Mouse (Mus musculus) heart, embryonic 16.5 days (tissue): ENCODE measurements around the gene Gmppb. TPM values are rescaled to one million over a fixed set of nuclear protein-coding genes. Genes with fewer than 3 reads are reported as not detected.

Source experiments
- ATAC-seq: fragments of 200-750 bp; cut with Nextera tagmentation; replicated peaks from 2 replicates; pipeline ENCODE4 v1.8.0; 2017; ENCODE audit warnings: moderate number of reproducible peaks; ENCODE audit not compliant: insufficient read depth, low FRiP score; ENCODE audit errors: extremely low read depth
- H3K27ac ChIP-seq: fragments of 300-500 bp; sonication (generic); 2 replicates; pipeline ENCODE4 v1.5.1; 2014; ENCODE audit warnings: mild to moderate bottlenecking, low read length, control low read depth, moderate library complexity
- H3K27me3 ChIP-seq: fragments of 300-500 bp; sonication (generic); 2 replicates; pipeline ENCODE4 v1.6.1; 2014; ENCODE audit warnings: low read length, mixed read lengths; ENCODE audit not compliant: control insufficient read depth, insufficient read depth
- H3K36me3 ChIP-seq: fragments of 300-500 bp; sonication (generic); 2 replicates; pipeline ENCODE4 v1.6.1; 2014; ENCODE audit not compliant: control insufficient read depth, insufficient read depth
- H3K4me1 ChIP-seq: fragments of 300-500 bp; sonication (generic); 2 replicates; pipeline ENCODE4 v1.6.1; 2014; ENCODE audit warnings: low read length, mixed read lengths; ENCODE audit not compliant: control insufficient read depth, insufficient read depth
- H3K4me2 ChIP-seq: fragments of 300-500 bp; sonication (generic); 2 replicates; pipeline ENCODE4 v1.6.1; 2014; ENCODE audit warnings: low read depth, mild to moderate bottlenecking, control low read depth, low read length
- H3K4me3 ChIP-seq: fragments of 300-500 bp; sonication (generic); 2 replicates; pipeline ENCODE4 v1.5.1; 2014; ENCODE audit warnings: mild to moderate bottlenecking, control low read depth, low read length
- H3K9ac ChIP-seq: fragments of 300-500 bp; sonication (generic); 2 replicates; pipeline ENCODE4 v1.6.1; 2014; ENCODE audit warnings: low read length, control low read depth
- H3K9me3 ChIP-seq: fragments of 300-500 bp; sonication (generic); replicated peaks from 2 replicates; pipeline ENCODE4 v1.6.1; 2016; ENCODE audit warnings: low read length; ENCODE audit not compliant: control insufficient read depth
- WGBS: fragments of 180-500 bp; shearing (Covaris S2); extraction: QIAGEN DNeasy Blood & Tissue Kit; methylation state at CpG from one replicate; pipeline ENCODE4 v1.1.7; 2014; 5-methylcytosine and 5-hydroxymethylcytosine counted together
- polyA plus RNA-seq: library from polyadenylated mRNA; unstranded; fragments of >200 nt; fragmentation: Nextera tagmentation; extraction: Ambion mirVana; gene quantifications from 2 replicates; pipeline ENCODE4 v1.2.1, GENCODE M21; 2015

Gene Gmppb
- polyA plus RNA-seq, 1 experiment from 2014 or later, result 26.0 TPM

- H3K9ac ChIP-seq, result peak overlapping the region; percentile 18; the same call in 1 of the 2 replicates
- 92% methylated on average over 1 of the region's 1 CpGs for WGBS
- ATAC-seq, result no peak
- peaks cover 10% of the 10 kb centered on the region; the same call in 1 of the 2 replicates for H3K36me3 ChIP-seq
- H3K9me3 ChIP-seq, result no peaks in the 10 kb centered on the region
- peak overlapping the region; percentile 22; the same call in 1 of the 2 replicates for H3K4me2 ChIP-seq
- peaks cover 8% of the 10 kb centered on the region for H3K4me1 ChIP-seq
- H3K27me3 ChIP-seq, result no peaks in the 10 kb centered on the region
- H3K4me3 ChIP-seq, result no peak overlapping the region
- peak overlapping the region; percentile 68 for H3K27ac ChIP-seq
Measured at GRCm38 (mm10) chr9:108020741-108021140, 28.3 kb upstream of the Gmppb start.

DNA sequence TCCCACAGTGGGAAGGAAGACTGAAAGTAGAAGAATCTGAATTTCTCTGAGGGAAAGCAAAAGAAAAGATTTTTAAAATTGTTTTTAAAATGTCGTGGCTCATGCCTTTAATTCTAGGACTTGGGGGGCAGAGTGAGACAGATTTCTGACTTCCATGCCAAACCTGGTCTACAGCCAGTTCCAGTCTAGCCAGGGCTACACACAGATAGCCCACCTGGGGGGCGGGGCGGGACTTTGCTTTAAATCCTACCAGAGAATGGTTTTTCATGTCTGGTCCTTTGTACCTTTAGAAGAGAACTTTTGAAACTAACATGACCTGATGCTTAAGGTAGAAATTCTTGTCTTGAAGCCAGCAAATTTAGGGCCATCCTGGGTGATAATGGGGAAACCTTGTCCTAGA, 25.8 kb upstream of the Gmppb start:
- H3K27ac ChIP-seq, result no peak overlapping the region

GRCm38 (mm10) chr9:108026584-108026983, 22.5 kb upstream of the Gmppb start:
- H3K9me3 ChIP-seq, result peaks cover 4% of the 10 kb centered on the region; the same call in 1 of the 2 replicates
- H3K27me3 ChIP-seq, result no peaks in the 10 kb centered on the region
- no peaks in the 10 kb centered on the region for H3K4me1 ChIP-seq
- no peak overlapping the region for H3K4me3 ChIP-seq
- H3K4me2 ChIP-seq, result no peak overlapping the region
- H3K9ac ChIP-seq, result no peak overlapping the region
- 87% methylated on average over 3 of the region's 3 CpGs for WGBS
- ATAC-seq, result no peak
- H3K27ac ChIP-seq, result no peak overlapping the region
- H3K36me3 ChIP-seq, result peaks cover 31% of the 10 kb centered on the region

More for the DNA sequence above, 25.8 kb upstream of the Gmppb start:
- peaks cover 4% of the 10 kb centered on the region; the same call in 1 of the 2 replicates for H3K9me3 ChIP-seq
- no peak for ATAC-seq
- peaks cover 28% of the 10 kb centered on the region for H3K36me3 ChIP-seq
- no peak overlapping the region for H3K4me2 ChIP-seq
- H3K4me3 ChIP-seq, result no peak overlapping the region
- peaks cover 8% of the 10 kb centered on the region for H3K4me1 ChIP-seq
- no peaks in the 10 kb centered on the region for H3K27me3 ChIP-seq
- 91% methylated on average over 3 of the region's 3 CpGs for WGBS
- no peak overlapping the region for H3K9ac ChIP-seq

DNA sequence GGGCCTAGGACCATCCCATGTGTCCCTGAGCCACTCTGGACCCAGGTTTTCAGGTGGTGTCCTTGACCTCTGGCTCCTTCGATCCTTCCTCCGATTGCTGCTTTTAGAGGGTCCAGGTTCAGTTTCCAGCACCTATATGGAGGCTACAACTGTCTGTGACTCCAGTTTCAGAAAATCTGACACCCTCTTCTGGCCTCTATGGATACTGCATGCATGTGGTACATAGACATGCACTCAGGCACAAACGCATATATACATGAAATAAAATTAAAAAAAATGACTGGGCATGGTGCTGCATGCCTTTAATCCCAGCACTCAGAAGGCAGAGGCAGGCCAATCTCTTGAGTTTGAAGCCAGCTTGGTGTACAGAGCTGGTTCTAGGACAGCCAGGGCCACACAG, 21.2 kb upstream of the Gmppb start:
- H3K4me1 ChIP-seq, result no peaks in the 10 kb centered on the region
- ATAC-seq, result no peak
- H3K4me3 ChIP-seq, result no peak overlapping the region
- WGBS, result 100% methylated on average over 3 of the region's 3 CpGs
- peaks cover 40% of the 10 kb centered on the region for H3K36me3 ChIP-seq
- no peaks in the 10 kb centered on the region for H3K27me3 ChIP-seq
- H3K9ac ChIP-seq, result no peak overlapping the region
- peaks cover 4% of the 10 kb centered on the region; the same call in 1 of the 2 replicates for H3K9me3 ChIP-seq
- no peak overlapping the region for H3K4me2 ChIP-seq
- H3K27ac ChIP-seq, result no peak overlapping the region

- no peaks in the 10 kb centered on the region for H3K27me3 ChIP-seq
- no peak for ATAC-seq
- H3K9me3 ChIP-seq, result peaks cover 4% of the 10 kb centered on the region; the same call in 1 of the 2 replicates
- H3K27ac ChIP-seq, result no peak overlapping the region
- H3K36me3 ChIP-seq, result peaks cover 29% of the 10 kb centered on the region
- H3K4me1 ChIP-seq, result no peaks in the 10 kb centered on the region
- H3K4me3 ChIP-seq, result no peak overlapping the region
- H3K4me2 ChIP-seq, result no peak overlapping the region
- WGBS, result 89% methylated on average over 5 of the region's 5 CpGs
- H3K9ac ChIP-seq, result no peak overlapping the region
Measured at GRCm38 (mm10) chr9:108032126-108032525, 16.9 kb upstream of the Gmppb start.

DNA sequence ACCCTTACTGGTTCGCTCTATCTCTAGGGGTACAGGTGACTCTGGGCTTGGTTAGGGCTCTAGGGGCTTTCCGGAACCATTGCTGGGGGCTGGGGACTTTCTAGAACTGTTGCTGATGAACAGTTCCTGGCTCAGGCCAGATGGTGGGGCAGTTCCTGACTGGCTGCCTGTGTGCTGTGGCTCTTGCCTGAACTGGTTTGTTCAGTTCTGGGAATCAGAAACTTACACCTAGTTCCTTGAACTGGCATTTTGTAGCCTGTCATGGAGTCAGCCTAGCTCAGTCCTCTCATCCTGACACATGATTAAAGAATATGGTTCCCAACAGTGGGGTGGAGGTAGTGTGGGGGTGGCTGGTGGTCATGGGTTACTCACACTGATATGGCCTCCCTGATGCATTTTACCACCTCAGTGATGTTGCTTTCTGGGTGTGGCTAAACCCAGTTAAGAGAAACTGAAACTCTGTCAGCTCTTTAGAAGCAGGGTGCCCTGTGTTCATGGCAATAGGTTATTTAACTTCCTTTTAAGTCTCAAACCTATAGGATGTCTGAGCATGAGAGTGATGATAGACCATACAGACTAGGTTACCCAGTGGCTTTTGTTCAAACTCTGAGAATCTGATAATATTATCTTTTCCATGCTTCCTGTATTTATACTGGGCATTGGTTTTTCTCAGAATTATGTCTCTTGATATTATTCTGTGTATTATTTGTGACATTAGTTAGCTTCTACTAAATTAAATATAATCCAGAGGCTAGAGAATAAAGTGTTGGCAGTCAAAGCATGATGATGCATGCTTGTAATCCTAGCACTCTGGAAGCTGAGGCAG, 13.5 kb upstream of the Gmppb start:
- H3K36me3 ChIP-seq, result peaks cover 21% of the 10 kb centered on the region

GRCm38 (mm10) chr9:108044751-108045492, 4.1 kb upstream of the Gmppb start:
- no peak for ATAC-seq
- Histone ChIP-seq H3K27ac (no peak overlapping the region), H3K4me1 (peaks cover 14% of the 10 kb centered on the region), H3K27me3 (no peaks in the 10 kb centered on the region), H3K9me3 (no peaks in the 10 kb centered on the region), H3K4me3 (no peak overlapping the region), H3K4me2 (no peak overlapping the region), H3K36me3 (peaks cover 43% of the 10 kb centered on the region), H3K9ac (no peak overlapping the region)
- WGBS, result 95% methylated on average over 8 of the region's 8 CpGs

More for the DNA sequence above, 13.5 kb upstream of the Gmppb start:
- ATAC-seq, result peak; percentile 45
- Histone ChIP-seq H3K9ac (no peak overlapping the region), H3K9me3 (no peaks in the 10 kb centered on the region), H3K4me2 (no peak overlapping the region), H3K4me3 (no peak overlapping the region), H3K27ac (no peak overlapping the region), H3K27me3 (no peaks in the 10 kb centered on the region), H3K4me1 (no peaks in the 10 kb centered on the region)
- WGBS, result 98% methylated on average over 2 of the region's 2 CpGs

- H3K27ac ChIP-seq, result no peak overlapping the region
- peaks cover 17% of the 10 kb centered on the region for H3K4me1 ChIP-seq
- no peak overlapping the region for H3K9ac ChIP-seq
- 92% methylated on average over 4 of the region's 4 CpGs for WGBS
- no peak overlapping the region for H3K4me2 ChIP-seq
- no peak for ATAC-seq
- no peaks in the 10 kb centered on the region for H3K27me3 ChIP-seq
- peaks cover 39% of the 10 kb centered on the region for H3K36me3 ChIP-seq
- H3K9me3 ChIP-seq, result no peaks in the 10 kb centered on the region
- no peak overlapping the region for H3K4me3 ChIP-seq
Measured at GRCm38 (mm10) chr9:108046582-108046981, 2.5 kb upstream of the Gmppb start.
